ENCODE assay signal across 9 mouse cellular contexts in the genomic region with DNA sequence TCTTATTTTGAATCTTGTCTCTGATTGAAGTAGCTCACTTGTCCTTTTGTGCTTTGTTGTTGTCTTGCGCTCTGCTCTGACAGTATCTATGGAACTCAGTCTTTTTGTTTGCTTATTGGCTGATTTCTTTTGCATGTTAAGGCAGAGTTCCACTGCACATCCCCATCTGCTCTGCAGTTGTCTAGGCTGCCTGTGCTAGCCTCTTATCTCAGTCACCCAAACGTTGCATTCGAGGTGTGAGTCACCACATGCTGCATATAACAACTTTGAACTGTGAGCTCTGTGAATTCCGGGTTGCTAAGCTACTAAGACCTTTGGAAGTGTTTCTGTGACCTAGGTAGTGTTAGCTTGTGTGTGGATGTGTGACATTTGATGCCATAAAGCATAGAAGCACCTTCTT.
DNase-seq lines count a peak whose midpoint lies in the region; ATAC-seq lines count a peak whose summit lies in the region.
"Had no signal": no experiment of that assay in that cellular context is flagged by ENCODE, and none has a peak within 500 bp of the region (broad histone marks: within the 10 kb centered on the region; RNA-seq: fewer than 3 reads in every experiment).

No protein-coding gene starts in this region.

- H3K4me1 ChIP-seq in kidney, embryonic 15.5 days, result no peaks in the 10 kb centered on the region
- H3K4me1 ChIP-seq in forebrain, embryonic 15.5 days, result peaks cover 16% of the 10 kb centered on the region
- H3K4me1 ChIP-seq in midbrain, embryonic 12.5 days, result peaks cover 15% of the 10 kb centered on the region

- no peaks in the 10 kb centered on the region for H3K27me3 ChIP-seq in kidney, embryonic 15.5 days
- H3K27me3 ChIP-seq in forebrain, embryonic 15.5 days, result no peaks in the 10 kb centered on the region
- H3K27me3 ChIP-seq in midbrain, embryonic 12.5 days, result no peaks in the 10 kb centered on the region
- H3K27me3 ChIP-seq: lung, embryonic 15.5 days had no signal

- H3K4me3 ChIP-seq in kidney, embryonic 15.5 days (replicated peaks), result no peak overlapping the region
- H3K4me3 ChIP-seq in forebrain, embryonic 15.5 days, result no peak overlapping the region
- no peak overlapping the region for H3K4me3 ChIP-seq in midbrain, embryonic 12.5 days
- H3K4me3 ChIP-seq: lung, embryonic 15.5 days had no signal

- 38% methylated on average over 4 of the region's 4 CpGs for WGBS in kidney, embryonic 15.5 days
- 43% methylated on average over 4 of the region's 4 CpGs for WGBS in forebrain, embryonic 15.5 days
- WGBS in midbrain, embryonic 12.5 days, result 44% methylated on average over 4 of the region's 4 CpGs

- no peak overlapping the region for H3K4me2 ChIP-seq in kidney, embryonic 15.5 days
- H3K4me2 ChIP-seq in forebrain, embryonic 15.5 days (replicated peaks), result no peak overlapping the region
- H3K4me2 ChIP-seq in midbrain, embryonic 12.5 days (replicated peaks), result no peak overlapping the region
- H3K4me2 ChIP-seq: lung, embryonic 15.5 days had no signal

- H3K27ac ChIP-seq in kidney, embryonic 15.5 days, result 0 out of 2 replicates have a peak overlapping the region, but pooled peaks have one; percentile 14
- H3K27ac ChIP-seq in forebrain, embryonic 15.5 days (replicated peaks), result peak overlapping the region; percentile 60
- H3K27ac ChIP-seq in midbrain, embryonic 12.5 days (replicated peaks), result peak overlapping the region; percentile 52
- H3K27ac ChIP-seq: lung, embryonic 15.5 days had no signal

- peak; percentile 73; the same call in 1 of the 2 replicates for ATAC-seq in kidney, embryonic 15.5 days (replicated peaks; ENCODE audit: low FRiP score)
- ATAC-seq in forebrain, embryonic 15.5 days (replicated peaks), result no peak
- ATAC-seq in midbrain, embryonic 12.5 days (ENCODE audit: low FRiP score, low read depth), result no peak
- ATAC-seq in monocyte, adult 5-6 weeks (replicated peaks; ENCODE audit: insufficient number of reproducible peaks, low FRiP score, low TSS enrichment, poor library complexity, severe bottlenecking), result no peak

- peaks cover 29% of the 10 kb centered on the region for H3K36me3 ChIP-seq in kidney, embryonic 15.5 days
- H3K36me3 ChIP-seq in forebrain, embryonic 15.5 days, result no peaks in the 10 kb centered on the region
- peaks cover 13% of the 10 kb centered on the region for H3K36me3 ChIP-seq in midbrain, embryonic 12.5 days

- H3K9me3 ChIP-seq in kidney, embryonic 15.5 days (replicated peaks), result no peaks in the 10 kb centered on the region
- H3K9me3 ChIP-seq in forebrain, embryonic 15.5 days, result no peaks in the 10 kb centered on the region
- no peaks in the 10 kb centered on the region for H3K9me3 ChIP-seq in midbrain, embryonic 12.5 days
- H3K9me3 ChIP-seq: lung, embryonic 15.5 days had no signal

- no peak overlapping the region for H3K9ac ChIP-seq in kidney, embryonic 15.5 days
- H3K9ac ChIP-seq in forebrain, embryonic 15.5 days (replicated peaks), result no peak overlapping the region
- no peak overlapping the region for H3K9ac ChIP-seq in midbrain, embryonic 12.5 days (replicated peaks)
- H3K9ac ChIP-seq: lung, embryonic 15.5 days had no signal

- no peak for DNase-seq in kidney, adult 9 months
- peak; percentile 39 for DNase-seq in NIH3T3 (ENCODE audit: low read depth)
- no peak for DNase-seq in kidney, postnatal 36 days
- DNase-seq in left cerebral cortex, adult 18-20 months (ENCODE audit: low spot score in 2 of 2), result no peak
